ENCODE assay signal across 8 mouse cellular contexts in genomic region chr11:87472058-87472457, GRCm38 (mm10).
DNase-seq lines count a peak whose midpoint lies in the region; ATAC-seq and TF ChIP-seq lines count a peak whose summit lies in the region.
"Not testable (repeated sequence)": the region's sequence is repeated elsewhere in the genome, so short reads cannot be mapped to it uniquely, and the experiment has no call there.

No protein-coding gene starts in this region.

- not testable (repeated sequence) for TF ChIP-seq RAD21 in CH12.LX (IDR thresholded peaks at IDR 0.05; ENCODE audit: low read depth, low read length)

- H3K4me2 ChIP-seq in CH12.LX (ENCODE audit: insufficient read depth, low read depth, poor library complexity, severe bottlenecking); forebrain, embryonic 12.5 days; kidney, embryonic 15.5 days; liver, embryonic 13.5 days: not testable (repeated sequence)

- 36% methylated on average over 4 of the region's 4 CpGs for WGBS in forebrain, embryonic 12.5 days
- WGBS in kidney, embryonic 15.5 days: 20% methylated on average over 4 of the region's 4 CpGs
- WGBS in liver, embryonic 13.5 days (ENCODE audit: insufficient replicate concordance): 20% methylated on average over 4 of the region's 4 CpGs

- dilution Hi-C loops in CH12.LX (cut with MboI; ENCODE audit: extremely low pct_ligation_motif_present, extremely low pct_unique_long_range_greater_than_20kb, low sequenced_read_pairs): not testable (repeated sequence)

- TF ChIP-seq POLR2A in CH12.LX (IDR thresholded peaks at IDR 0.05; ENCODE audit: low read depth, low read length): not testable (repeated sequence)

- in situ Hi-C loops in CH12.LX (cut with MboI; ENCODE audit: low pct_ligation_motif_present, low pct_unique_long_range_greater_than_20kb, low sequenced_read_pairs): loop anchor here (5.0 kb wide), 1 partner anchor 35 kb away; no protein-coding TSS in a partner anchor

- H3K4me3 ChIP-seq in CH12.LX (replicated peaks in 1 of 3; ENCODE audit: low read depth in 2 of 3, low read length in 2 of 3, poor library complexity in 1 of 3); forebrain, embryonic 12.5 days (replicated peaks); kidney, embryonic 15.5 days (replicated peaks); liver, embryonic 13.5 days (replicated peaks): not testable (repeated sequence)

- H3K9me3 ChIP-seq in CH12.LX (replicated peaks; ENCODE audit: low read length); forebrain, embryonic 12.5 days; kidney, embryonic 15.5 days (replicated peaks); liver, embryonic 13.5 days (replicated peaks): not testable (repeated sequence)

- H3K9ac ChIP-seq in CH12.LX (ENCODE audit: insufficient read depth, low read depth); forebrain, embryonic 12.5 days; kidney, embryonic 15.5 days; liver, embryonic 13.5 days: not testable (repeated sequence)

- TF ChIP-seq EP300 in CH12.LX (IDR thresholded peaks at IDR 0.05; ENCODE audit: low read length): not testable (repeated sequence)

- not testable (repeated sequence) for H3K36me3 ChIP-seq in CH12.LX (replicated peaks in 1 of 2; ENCODE audit: control insufficient read depth in 1 of 2, insufficient read depth in 1 of 2, low read length in 1 of 2); forebrain, embryonic 12.5 days (replicated peaks); kidney, embryonic 15.5 days; liver, embryonic 13.5 days

- not testable (repeated sequence) for H3K27me3 ChIP-seq in CH12.LX (replicated peaks); kidney, embryonic 15.5 days; liver, embryonic 13.5 days
- H3K27me3 ChIP-seq in forebrain, embryonic 12.5 days: peaks cover 13% of the 10 kb centered on the region

- H3K79me2 ChIP-seq in CH12.LX (replicated peaks; ENCODE audit: control insufficient read depth, extremely low read depth, insufficient read depth, poor library complexity, severe bottlenecking): not testable (repeated sequence)

- DNase-seq in 3T3-L1 (ENCODE audit: low read depth, low spot score) (peak; percentile 72), MN1 (ENCODE audit: low spot score) (peak; percentile 70)
- not testable (repeated sequence) for DNase-seq in CH12.LX (ENCODE audit: extremely low read depth)
- DNase-seq in embryo, embryonic 10.5 days (ENCODE audit: low spot score): peak; percentile 10
- DNase-seq in liver, embryonic 13.5 days: peak; percentile 15
- peak; percentile 47 for DNase-seq in retina, embryonic 14.5 days (ENCODE audit: low spot score)

- H3K4me1 ChIP-seq in CH12.LX (ENCODE audit: control insufficient read depth in 1 of 2, insufficient read depth in 2 of 2): peaks cover 13 to 40% of the 10 kb centered on the region in 2 experiments
- not testable (repeated sequence) for H3K4me1 ChIP-seq in forebrain, embryonic 12.5 days
- peaks cover 19% of the 10 kb centered on the region for H3K4me1 ChIP-seq in kidney, embryonic 15.5 days
- peaks cover 31% of the 10 kb centered on the region for H3K4me1 ChIP-seq in liver, embryonic 13.5 days (replicated peaks)

- not testable (repeated sequence) for ATAC-seq in forebrain, embryonic 12.5 days (ENCODE audit: low FRiP score); kidney, embryonic 15.5 days (replicated peaks; ENCODE audit: low FRiP score)
- peak; percentile 4; the same call in 1 of the 2 replicates for ATAC-seq in liver, embryonic 13.5 days (ENCODE audit: low read depth)

- not testable (repeated sequence) for H3K27ac ChIP-seq in CH12.LX (ENCODE audit: insufficient read depth, low read depth)
- 0 out of 2 replicates have a peak overlapping the region, but pooled peaks have one; percentile 6 for H3K27ac ChIP-seq in forebrain, embryonic 12.5 days
- H3K27ac ChIP-seq in kidney, embryonic 15.5 days: 0 out of 2 replicates have a peak overlapping the region, but pooled peaks have one; percentile 27
- peak overlapping the region; percentile 66 for H3K27ac ChIP-seq in liver, embryonic 13.5 days

- not testable (repeated sequence) for TF ChIP-seq CTCF in CH12.LX (conservative IDR thresholded peaks at IDR 0.05 in 1 of 2, IDR thresholded peaks at IDR 0.05 in 1 of 2; ENCODE audit: low read depth in 2 of 2, low read length in 2 of 2)

TF ChIP-seq in CH12.LX, 34 proteins besides CTCF, POLR2A, EP300 and RAD21:
- TF ChIP-seq ZNF384 (IDR thresholded peaks at IDR 0.05; ENCODE audit: low read depth, low read length): 0 out of 2 replicates have a peak, but pooled peaks have one; percentile 25
